22 mouse cellular contexts compared by ENCODE assay signal in the genomic region with DNA sequence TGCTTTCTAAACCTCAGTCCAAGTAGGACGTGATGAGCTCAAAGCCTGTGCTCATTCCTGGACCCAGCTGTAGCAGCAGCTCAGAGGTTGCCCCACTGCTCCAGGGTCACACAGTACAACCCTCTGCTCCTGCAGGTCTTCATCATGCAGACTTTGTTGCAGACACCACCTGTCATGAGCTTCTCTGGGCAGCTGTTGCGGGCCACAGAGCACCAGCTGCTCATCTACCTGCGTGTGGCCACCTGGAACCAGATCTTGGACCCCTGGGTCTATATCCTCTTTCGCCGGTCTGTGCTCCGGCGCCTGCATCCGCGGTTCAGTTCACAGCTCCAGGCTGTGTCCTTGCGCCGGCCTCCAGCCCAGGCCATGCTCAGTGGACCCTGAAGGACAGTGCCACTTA. TPM values are rescaled to one million over a fixed set of nuclear protein-coding genes. Genes with fewer than 3 reads are reported as not detected.
DNase-seq lines count a peak whose midpoint lies in the region; ATAC-seq and TF ChIP-seq lines count a peak whose summit lies in the region.
"Had no signal": no experiment of that assay in that cellular context is flagged by ENCODE, and none has a peak within 500 bp of the region (broad histone marks: within the 10 kb centered on the region; RNA-seq: fewer than 3 reads in every experiment).

No protein-coding gene starts in this region.

- H3ac ChIP-seq in myocyte (ENCODE audit: control insufficient read depth, insufficient read length) = no peak overlapping the region

- peaks cover 15% of the 10 kb centered on the region for H3K36me3 ChIP-seq in heart, embryonic 10.5 days
- no peaks in the 10 kb centered on the region for H3K36me3 ChIP-seq in lung, embryonic 14.5 days (ENCODE audit: insufficient read depth)
- no peaks in the 10 kb centered on the region for H3K36me3 ChIP-seq in embryonic facial prominence, embryonic 10.5 days (replicated peaks)
- H3K36me3 ChIP-seq in myocyte (ENCODE audit: control insufficient read depth, insufficient read depth) = no peaks in the 10 kb centered on the region
- H3K36me3 ChIP-seq: embryonic facial prominence, embryonic 12.5 days had no signal

- TF ChIP-seq CTCF in lung, embryonic 14.5 days (IDR thresholded peaks at IDR 0.05; ENCODE audit: low read depth) = no peak

- no peak overlapping the region for H3K9ac ChIP-seq in lung, embryonic 14.5 days
- H3K9ac ChIP-seq: embryonic facial prominence, embryonic 12.5 days; heart, embryonic 12.5 days had no signal

- H3K4me2 ChIP-seq in lung, embryonic 14.5 days = no peak overlapping the region
- H3K4me2 ChIP-seq in myocyte (ENCODE audit: low read depth) = no peak overlapping the region
- H3K4me2 ChIP-seq: embryonic facial prominence, embryonic 12.5 days; heart, embryonic 12.5 days; liver, embryonic 11.5 days had no signal

- no peak for DNase-seq in heart, embryonic 10.5 days (ENCODE audit: low spot score)
- no peak for DNase-seq in heart, postnatal 10 days
- DNase-seq in lung, embryonic 14.5 days = no peak
- DNase-seq in lung, postnatal 36 days = no peak
- DNase-seq in embryonic facial prominence, embryonic 10.5 days (ENCODE audit: low spot score) = no peak
- no peak for DNase-seq in layer of hippocampus, postnatal 25 days (ENCODE audit: extremely low spot score in 1 of 2, low spot score in 1 of 2)
- DNase-seq in frontal cortex, postnatal 25 days (ENCODE audit: low spot score in 2 of 2) = no peak
- DNase-seq: adrenal gland, postnatal 14 days; cerebellum, adult 8-10 months; gastrocnemius, postnatal 25 days; lung, adult 2 months had no signal

- ATAC-seq in lung, embryonic 14.5 days (ENCODE audit: insufficient read depth) = no peak
- ATAC-seq: activated CD4-positive, CD25-positive, alpha-beta regulatory T cell, adult 4 months; inflammation-experienced regulatory T-cells, adult 6 months; Patski had no signal

- no peak for TF ChIP-seq POLR2A in myocyte (IDR thresholded peaks at IDR 0.05; ENCODE audit: insufficient read length, low read depth)

- H3K4me1 ChIP-seq in heart, embryonic 10.5 days = peaks cover 59% of the 10 kb centered on the region
- peaks cover 29% of the 10 kb centered on the region for H3K4me1 ChIP-seq in lung, embryonic 14.5 days (ENCODE audit: insufficient read depth)
- peaks cover 40% of the 10 kb centered on the region for H3K4me1 ChIP-seq in embryonic facial prominence, embryonic 10.5 days

- no peaks in the 10 kb centered on the region for H3K9me3 ChIP-seq in heart, embryonic 10.5 days
- no peaks in the 10 kb centered on the region for H3K9me3 ChIP-seq in lung, embryonic 14.5 days (ENCODE audit: low read depth, low read length)
- no peaks in the 10 kb centered on the region for H3K9me3 ChIP-seq in embryonic facial prominence, embryonic 10.5 days
- H3K9me3 ChIP-seq: embryonic facial prominence, embryonic 12.5 days; heart, embryonic 12.5 days had no signal

- no peaks in the 10 kb centered on the region for H3K79me2 ChIP-seq in myocyte (ENCODE audit: control insufficient read depth, insufficient read depth)

- H3K27me3 ChIP-seq in heart, embryonic 10.5 days (ENCODE audit: insufficient read depth, poor library complexity, severe bottlenecking) = peaks cover 63% of the 10 kb centered on the region
- peaks cover 11% of the 10 kb centered on the region for H3K27me3 ChIP-seq in lung, embryonic 14.5 days (ENCODE audit: insufficient read depth, low read length)
- peaks cover 89% of the 10 kb centered on the region for H3K27me3 ChIP-seq in embryonic facial prominence, embryonic 10.5 days (replicated peaks; ENCODE audit: low read depth, poor library complexity, severe bottlenecking)
- H3K27me3 ChIP-seq in myocyte (ENCODE audit: control insufficient read depth, insufficient read depth, insufficient read length) = no peaks in the 10 kb centered on the region
- H3K27me3 ChIP-seq: Patski had no signal

- intact Hi-C loops in heart, postnatal 10 days (cut with DNase I) = no loop called here

- no peak overlapping the region for H3K4me3 ChIP-seq in heart, embryonic 10.5 days
- no peak overlapping the region for H3K4me3 ChIP-seq in lung, embryonic 14.5 days (ENCODE audit: low read depth, low read length)
- H3K4me3 ChIP-seq in embryonic facial prominence, embryonic 10.5 days = no peak overlapping the region
- H3K4me3 ChIP-seq in myocyte = no peak overlapping the region
- H3K4me3 ChIP-seq: embryonic facial prominence, embryonic 12.5 days; heart, embryonic 12.5 days had no signal

- peak overlapping the region; percentile 75; the same call in 1 of the 2 replicates for H3K27ac ChIP-seq in heart, embryonic 10.5 days
- H3K27ac ChIP-seq in lung, embryonic 14.5 days (ENCODE audit: low read depth) = peak overlapping the region; percentile 96; the same call in 1 of the 2 replicates
- H3K27ac ChIP-seq in embryonic facial prominence, embryonic 10.5 days (replicated peaks) = peak overlapping the region; percentile 81; the same call in 1 of the 2 replicates

- WGBS in heart, embryonic 10.5 days = 69% methylated on average over 11 of the region's 11 CpGs
- WGBS in lung, embryonic 14.5 days = 73% methylated on average over 11 of the region's 11 CpGs
- WGBS in embryonic facial prominence, embryonic 10.5 days = 59% methylated on average over 11 of the region's 11 CpGs

TF ChIP-seq in myocyte, 11 proteins besides CTCF, POLR2A, EP300 and RAD21:
- no peak for TF ChIP-seq SRF (IDR thresholded peaks at IDR 0.05; ENCODE audit: control insufficient read depth, insufficient read length, low read depth)
- TF ChIP-seq MYOG (IDR thresholded peaks at IDR 0.05; ENCODE audit: control insufficient read depth in 1 of 3, insufficient read depth in 1 of 3, insufficient read length in 2 of 3, low read depth in 2 of 3) = peak in 2 of 3 experiments; percentile 28 to 68
- peak in 2 of 3 experiments; percentile 39 to 51 for TF ChIP-seq MYOD1 (IDR thresholded peaks at IDR 0.05; ENCODE audit: control insufficient read depth in 1 of 3, insufficient read length in 2 of 3, low read depth in 2 of 3)
- no peak for TF ChIP-seq REST (IDR thresholded peaks at IDR 0.05; ENCODE audit: insufficient read depth, insufficient read length)

RNA-seq across cellular contexts. Expression of gene Tbxa2r, which starts 5.8 kb away (rescaled TPM):
- polyA plus RNA-seq in heart, embryonic 10.5 days (2016; fragmentation: Nextera tagmentation; extraction: Ambion mirVana) = 10.8 and 15.6 TPM in 2 replicates
- 1 to 10 TPM; 7.7 to 8.5 TPM for total RNA-seq in heart, postnatal 10 days (2021)
- 13.6 and 15.0 TPM in 2 replicates for polyA plus RNA-seq in lung, embryonic 14.5 days (2014; fragmentation: Nextera tagmentation; extraction: Ambion mirVana)
- polyA plus RNA-seq in embryonic facial prominence, embryonic 10.5 days (2016; fragmentation: Nextera tagmentation; extraction: Ambion mirVana) = 3.1 and 3.6 TPM in 2 replicates
- polyA plus RNA-seq in myocyte (2012; fragmentation: generic; extraction: Trizol) = 0.16 TPM
- 1 to 10 TPM; 1.1 to 1.5 TPM for total RNA-seq in layer of hippocampus, postnatal 25 days (2021)
- polyA plus RNA-seq: Patski had no signal

RNA-seq across cellular contexts. Expression of gene Gipc3, which starts 8.7 kb away (rescaled TPM):
- not detected in 2 replicates for polyA plus RNA-seq in heart, embryonic 10.5 days (2016; fragmentation: Nextera tagmentation; extraction: Ambion mirVana)
- total RNA-seq in heart, postnatal 10 days (2021) = 1 to 10 TPM; 4.8 to 6.1 TPM
- 0.05 and 0.08 TPM in 2 replicates for polyA plus RNA-seq in lung, embryonic 14.5 days (2014; fragmentation: Nextera tagmentation; extraction: Ambion mirVana)
- not detected in 2 replicates for polyA plus RNA-seq in embryonic facial prominence, embryonic 10.5 days (2016; fragmentation: Nextera tagmentation; extraction: Ambion mirVana)
- polyA plus RNA-seq in myocyte (2012; fragmentation: generic; extraction: Trizol) = 0.10 TPM
- total RNA-seq in layer of hippocampus, postnatal 25 days (2021) = 1 to 10 TPM; 1.6 to 1.9 TPM
- total RNA-seq: common myeloid progenitor, adult 5-6 weeks; neutrophil, adult 5-6 weeks had no signal
- polyA plus RNA-seq: activated CD4-positive, CD25-positive, alpha-beta regulatory T cell, adult 4 months; embryonic facial prominence, embryonic 12.5 days; forebrain, embryonic 11.5 days; heart, embryonic 12.5 days; hindbrain, embryonic 11.5 days; liver, embryonic 11.5 days had no signal

RNA-seq across cellular contexts. Expression of gene Cactin, which starts 13.4 kb away (rescaled TPM):
- 37.2 and 51.6 TPM in 2 replicates for polyA plus RNA-seq in heart, embryonic 10.5 days (2016; fragmentation: Nextera tagmentation; extraction: Ambion mirVana)
- 10 to 100 TPM; 21.0 to 23.6 TPM for total RNA-seq in heart, postnatal 10 days (2021)
- 34.3 and 42.9 TPM in 2 replicates for polyA plus RNA-seq in lung, embryonic 14.5 days (2014; fragmentation: Nextera tagmentation; extraction: Ambion mirVana)
- polyA plus RNA-seq in embryonic facial prominence, embryonic 10.5 days (2016; fragmentation: Nextera tagmentation; extraction: Ambion mirVana) = 52.3 and 54.3 TPM in 2 replicates
- polyA plus RNA-seq in myocyte (2012; fragmentation: generic; extraction: Trizol) = 31.3 TPM
- total RNA-seq in layer of hippocampus, postnatal 25 days (2021) = 10 to 100 TPM; 28.1 to 30.0 TPM

RNA-seq across cellular contexts. Expression of gene Hmg20b, which starts 16.0 kb away (rescaled TPM):
- 100 and 109 TPM in 2 replicates for polyA plus RNA-seq in heart, embryonic 10.5 days (2016; fragmentation: Nextera tagmentation; extraction: Ambion mirVana)
- total RNA-seq in heart, postnatal 10 days (2021) = 100 to 1,000 TPM in 1 of 2 experiments, 10 to 100 TPM in 1; 88.1 to 105 TPM
- polyA plus RNA-seq in lung, embryonic 14.5 days (2014; fragmentation: Nextera tagmentation; extraction: Ambion mirVana) = 98.7 and 105 TPM in 2 replicates
- 114 and 122 TPM in 2 replicates for polyA plus RNA-seq in embryonic facial prominence, embryonic 10.5 days (2016; fragmentation: Nextera tagmentation; extraction: Ambion mirVana)
- 80.2 TPM for polyA plus RNA-seq in myocyte (2012; fragmentation: generic; extraction: Trizol)
- 10 to 100 TPM; 31.3 to 31.6 TPM for total RNA-seq in layer of hippocampus, postnatal 25 days (2021)

RNA-seq across cellular contexts. Expression of gene Mfsd12, which starts 23.0 kb away (rescaled TPM):
- polyA plus RNA-seq in heart, embryonic 10.5 days (2016; fragmentation: Nextera tagmentation; extraction: Ambion mirVana) = 10.3 and 12.8 TPM in 2 replicates
- total RNA-seq in heart, postnatal 10 days (2021) = 10 to 100 TPM; 11.6 to 14.4 TPM
- polyA plus RNA-seq in lung, embryonic 14.5 days (2014; fragmentation: Nextera tagmentation; extraction: Ambion mirVana) = 7.7 and 8.5 TPM in 2 replicates
- 7.8 and 8.3 TPM in 2 replicates for polyA plus RNA-seq in embryonic facial prominence, embryonic 10.5 days (2016; fragmentation: Nextera tagmentation; extraction: Ambion mirVana)
- polyA plus RNA-seq in myocyte (2012; fragmentation: generic; extraction: Trizol) = 21.7 TPM
- total RNA-seq in layer of hippocampus, postnatal 25 days (2021) = 10 to 100 TPM; 46.6 to 50.7 TPM
